Comparison of ENCODE assay signal across 8 mouse cellular contexts in the genomic region with DNA sequence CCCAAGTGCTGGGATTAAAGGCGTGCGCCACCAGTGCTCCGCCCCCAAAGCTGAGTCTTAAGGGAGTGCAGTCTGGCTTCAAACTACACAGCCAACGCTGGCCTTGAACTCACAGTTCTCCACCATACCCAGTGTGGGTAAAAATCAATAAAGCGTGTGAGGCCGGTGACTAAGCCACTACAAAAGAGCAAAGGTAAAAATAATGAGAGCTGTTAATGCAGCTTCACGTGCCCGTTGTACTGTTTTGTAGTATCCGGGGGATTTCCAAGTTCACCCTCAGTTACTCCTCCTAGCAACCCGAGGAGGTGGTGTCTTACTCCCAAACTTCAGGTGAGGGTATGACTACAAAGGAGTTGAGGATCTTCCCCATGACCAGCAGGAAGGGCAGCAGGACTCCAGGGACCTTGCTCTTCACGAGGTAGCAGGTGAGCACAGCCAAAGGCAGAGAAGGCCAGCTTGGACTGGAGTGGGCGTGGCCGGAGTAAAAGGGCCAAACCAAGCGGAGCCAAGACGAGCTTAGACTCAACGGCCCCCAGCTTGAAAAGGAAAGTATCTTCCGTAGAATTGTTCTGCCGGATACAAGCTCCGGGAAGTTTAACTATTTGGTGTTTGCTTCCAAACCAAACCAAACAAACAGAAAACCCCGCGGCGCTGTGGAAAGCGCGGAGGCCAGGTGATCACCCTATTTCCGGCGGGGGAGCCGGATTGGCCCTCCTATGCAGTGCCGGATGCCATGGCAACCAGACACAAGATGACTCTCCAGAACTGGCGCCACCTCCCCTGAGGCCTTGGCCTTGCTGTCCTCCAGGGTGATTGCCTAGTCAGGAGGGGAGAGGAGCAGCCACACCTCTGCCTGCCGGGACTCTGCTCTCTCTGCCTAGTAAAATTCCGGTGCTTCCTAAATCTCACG. TPM values are rescaled to one million over a fixed set of nuclear protein-coding genes. Genes with fewer than 3 reads are reported as not detected.
A peak's percentile ranks its signal among the peaks of the same experiment; 100 is the strongest.
DNase-seq lines count a peak whose midpoint lies in the region; ATAC-seq lines count a peak whose summit lies in the region.

No protein-coding gene starts in this region.

- peak overlapping the region; percentile 40 for H3K4me3 ChIP-seq in forebrain, embryonic 16.5 days (replicated peaks; ENCODE audit: low read length)
- H3K4me3 ChIP-seq in macrophage (ENCODE audit: inconsistent target) = peak overlapping the region; percentile 23

- no peaks in the 10 kb centered on the region for H3K27me3 ChIP-seq in forebrain, embryonic 16.5 days (replicated peaks; ENCODE audit: control insufficient read depth, insufficient read depth, low read length)

- ATAC-seq in forebrain, embryonic 16.5 days = peak; percentile 64

- no peaks in the 10 kb centered on the region for H3K9me3 ChIP-seq in forebrain, embryonic 16.5 days (ENCODE audit: control insufficient read depth, low read length)

- DNase-seq in NIH3T3 (ENCODE audit: low read depth) = peak; percentile 78
- peak; percentile 34 for DNase-seq in cerebellum, adult 11-12 months
- peak; percentile 74 for DNase-seq in heart, postnatal 4 days
- DNase-seq in layer of hippocampus, adult 8-10 months (ENCODE audit: low spot score in 2 of 2) = peak; percentile 18 to 23
- peak; percentile 29 for DNase-seq in right cerebral cortex, adult 18-20 months
- DNase-seq in thymus, postnatal 4 days = peak; percentile 84

- 9% methylated on average over 32 of the region's 32 CpGs for WGBS in forebrain, embryonic 16.5 days
- 30% methylated on average over 32 of the region's 32 CpGs for WGBS in macrophage (ENCODE audit: missing documents)

- peaks cover 11% of the 10 kb centered on the region for H3K4me1 ChIP-seq in forebrain, embryonic 16.5 days (replicated peaks; ENCODE audit: control insufficient read depth, insufficient read depth, low read length)

- H3K79me2 ChIP-seq in macrophage (ENCODE audit: inconsistent target) = no peaks in the 10 kb centered on the region

- no peaks in the 10 kb centered on the region for H3K36me3 ChIP-seq in forebrain, embryonic 16.5 days (ENCODE audit: control insufficient read depth, insufficient read depth)
- H3K36me3 ChIP-seq in macrophage (ENCODE audit: inconsistent target) = no peaks in the 10 kb centered on the region

- H3K27ac ChIP-seq in forebrain, embryonic 16.5 days (ENCODE audit: low read length) = no peak overlapping the region
- no peak overlapping the region for H3K27ac ChIP-seq in macrophage

- H3K9ac ChIP-seq in forebrain, embryonic 16.5 days (replicated peaks; ENCODE audit: low read depth, low read length) = peak overlapping the region; percentile 42

- H3K4me2 ChIP-seq in forebrain, embryonic 16.5 days (ENCODE audit: low read length) = peak overlapping the region; percentile 62

RNA-seq across cellular contexts. Expression of a gene that starts 27.9 kb away (rescaled TPM):
- polyA plus RNA-seq in forebrain, embryonic 16.5 days (2015; fragmentation: Nextera tagmentation; extraction: Ambion mirVana) = 1.5 and 1.6 TPM in 2 replicates
- total RNA-seq in heart, postnatal 4 days (2021) = 10 to 100 TPM; 18.5 to 20.1 TPM
- total RNA-seq in layer of hippocampus, adult 8-10 months (2022) = 1 to 10 TPM; 1.7 to 2.5 (median 2.0) TPM
- 1 to 10 TPM in 13 of 26 experiments, under 1 TPM in 12, not detected in 1; 0.25 to 9.1 (median 1.2) TPM for total RNA-seq in macrophage (2018; cell fraction: chromatin; rRNA removed)
- total RNA-seq in macrophage (2018; cell fraction: cytosol; rRNA removed) = under 1 TPM; 0.05 to 0.81 (median 0.31) TPM
- total RNA-seq in macrophage (2018; cell fraction: nucleus; rRNA removed) = 10 to 100 TPM in 2 of 26 experiments, 1 to 10 TPM in 7, under 1 TPM in 16, not detected in 1; 0.27 to 10.6 (median 0.89) TPM
- 0.09 to 5.5 TPM (median 0.29 TPM) in 3 replicates for polyA plus RNA-seq in macrophage (2018)

Comparison
In these comparisons a context has a peak if more than half of its experiments do, and no peak if none do; other contexts are left out.
1. DNase-seq: peak in every context shown above with its lines; median percentile 84 in thymus, postnatal 4 days; 78 in NIH3T3; 74 in heart, postnatal 4 days; 34 in cerebellum, adult 11-12 months; 29 in right cerebral cortex, adult 18-20 months; 20 in layer of hippocampus, adult 8-10 months.
2. RNA of a gene that starts 27.9 kb away (total RNA-seq): 18.5 to 20.1 TPM in heart, postnatal 4 days; 1.7 to 2.5 TPM in layer of hippocampus, adult 8-10 months; every median in the first group is over 4 times any median in the second.